Mouse (Mus musculus) testis, postnatal 14 days (tissue): ENCODE measurements around the gene BC030867.

Source experiments
- DNase-seq: peaks from one replicate; pipeline ENCODE4 v3.0.0; 2021; ENCODE audit warnings: low spot score

BC030867 gene

DNA sequence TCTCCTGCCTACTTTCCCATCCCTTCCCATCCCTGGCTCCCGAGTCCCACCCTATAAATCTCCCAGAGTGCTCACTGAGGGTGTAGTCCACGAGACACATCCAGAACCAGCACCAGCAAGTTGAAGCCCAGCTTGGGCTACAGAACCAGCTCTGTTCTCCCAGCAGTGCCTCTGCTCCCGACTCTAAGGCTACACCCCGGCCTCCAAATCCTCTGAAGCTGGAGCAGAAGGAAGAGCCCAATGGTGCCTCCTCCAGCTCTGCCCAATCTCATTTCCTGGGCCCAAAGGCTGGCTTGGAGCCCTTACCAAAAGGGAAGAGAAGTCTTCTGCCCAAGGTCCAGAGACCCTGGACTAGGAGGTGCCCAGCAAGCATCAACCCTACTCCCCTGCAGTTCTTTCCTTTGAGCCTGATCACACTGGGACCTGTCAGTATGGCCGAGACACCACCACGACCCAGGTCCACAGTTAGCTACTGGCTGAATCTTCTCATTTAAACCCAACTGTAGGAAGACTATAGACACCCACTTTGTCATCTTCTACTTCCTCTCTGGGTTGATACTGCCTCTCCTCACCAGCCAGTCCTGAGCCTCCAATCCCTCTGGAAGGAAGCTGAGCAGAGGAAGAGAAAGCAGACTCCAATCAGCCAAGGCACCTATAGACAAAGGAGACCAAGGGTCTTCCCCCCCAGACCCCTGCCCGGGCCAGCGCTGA is 27.3 kb upstream of the BC030867 start:
- DNase-seq = no peak

DNA sequence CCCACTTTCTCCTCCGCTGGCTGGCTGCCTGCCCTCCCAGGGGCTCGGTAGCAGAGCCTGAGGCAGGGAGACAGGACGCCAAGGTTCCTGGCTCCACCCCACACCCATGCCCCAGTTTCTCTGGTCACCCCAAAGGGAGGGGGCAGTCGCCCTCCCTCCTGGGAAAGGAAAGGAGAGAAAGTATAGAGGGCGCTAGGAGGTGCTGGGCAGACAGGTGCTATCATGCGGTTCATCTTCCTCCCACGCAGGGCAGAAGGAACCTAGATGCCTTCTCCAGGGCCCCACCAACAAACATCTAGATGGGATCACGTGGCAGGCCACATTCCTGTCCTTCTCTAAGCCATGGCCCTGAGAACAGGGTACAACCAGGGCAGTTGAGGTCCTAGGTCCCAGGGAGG is 26.7 kb upstream of the BC030867 start:
- DNase-seq = no peak

DNA sequence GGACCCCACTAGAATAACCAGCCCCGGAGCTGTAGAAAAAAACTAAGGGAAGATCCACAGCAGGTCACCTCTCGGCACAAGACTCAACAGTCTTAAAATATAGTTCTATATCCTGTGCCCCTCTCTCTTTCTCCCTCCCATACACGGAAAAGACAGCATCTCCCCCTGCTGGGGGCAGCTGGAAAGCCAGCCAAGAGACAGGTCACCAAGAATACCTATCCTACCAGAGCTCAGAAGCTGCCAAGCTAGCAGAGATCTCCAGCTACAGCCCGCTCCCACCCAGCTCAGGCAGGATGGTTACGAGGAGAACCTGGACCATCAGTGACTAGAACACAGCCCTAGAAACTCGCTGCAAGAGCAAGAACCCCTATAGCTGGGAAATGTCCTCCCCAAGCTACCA is 25.5 kb upstream of the BC030867 start:
- DNase-seq = no peak

DNA sequence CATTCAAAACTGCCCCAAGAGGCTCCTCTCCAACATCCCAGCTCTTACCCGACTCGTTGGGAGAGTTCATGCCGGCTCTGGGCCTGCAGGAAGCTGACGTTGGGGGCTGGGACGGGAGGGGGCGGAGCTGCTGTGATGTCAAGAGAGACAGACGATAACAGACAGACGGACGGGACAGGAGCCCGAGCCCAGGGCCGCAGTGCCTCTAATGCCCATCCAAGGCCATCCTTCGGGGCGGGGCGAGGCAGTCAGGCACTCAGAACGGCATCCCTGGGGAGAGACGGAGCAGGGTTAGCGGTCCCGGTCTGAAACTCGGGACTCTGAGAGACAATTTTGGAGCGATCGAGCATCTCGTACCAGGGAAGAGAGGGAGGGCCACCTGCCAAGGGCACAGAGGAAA is 24.0 kb upstream of the BC030867 start:
- no peak for DNase-seq

DNA sequence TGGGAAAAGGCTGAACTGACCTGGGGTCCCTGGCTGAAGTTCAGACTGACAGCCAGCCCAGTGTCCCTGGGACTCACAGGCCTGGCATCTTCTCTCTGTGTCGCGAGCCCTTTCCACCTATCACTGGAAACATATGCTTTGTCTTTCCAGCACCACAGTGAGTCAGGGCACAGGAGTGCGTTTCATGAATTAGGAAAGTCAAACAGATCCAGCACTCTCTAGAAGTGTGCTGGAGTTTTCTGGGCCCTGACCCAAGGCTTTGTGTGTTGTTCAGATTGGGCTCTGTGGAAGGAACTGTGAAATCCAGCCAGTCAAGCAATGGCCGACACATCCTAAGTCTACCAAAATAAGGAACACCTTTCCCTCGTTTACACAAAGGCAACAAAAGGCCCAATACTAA is 23.5 kb upstream of the BC030867 start:
- DNase-seq = no peak

DNA sequence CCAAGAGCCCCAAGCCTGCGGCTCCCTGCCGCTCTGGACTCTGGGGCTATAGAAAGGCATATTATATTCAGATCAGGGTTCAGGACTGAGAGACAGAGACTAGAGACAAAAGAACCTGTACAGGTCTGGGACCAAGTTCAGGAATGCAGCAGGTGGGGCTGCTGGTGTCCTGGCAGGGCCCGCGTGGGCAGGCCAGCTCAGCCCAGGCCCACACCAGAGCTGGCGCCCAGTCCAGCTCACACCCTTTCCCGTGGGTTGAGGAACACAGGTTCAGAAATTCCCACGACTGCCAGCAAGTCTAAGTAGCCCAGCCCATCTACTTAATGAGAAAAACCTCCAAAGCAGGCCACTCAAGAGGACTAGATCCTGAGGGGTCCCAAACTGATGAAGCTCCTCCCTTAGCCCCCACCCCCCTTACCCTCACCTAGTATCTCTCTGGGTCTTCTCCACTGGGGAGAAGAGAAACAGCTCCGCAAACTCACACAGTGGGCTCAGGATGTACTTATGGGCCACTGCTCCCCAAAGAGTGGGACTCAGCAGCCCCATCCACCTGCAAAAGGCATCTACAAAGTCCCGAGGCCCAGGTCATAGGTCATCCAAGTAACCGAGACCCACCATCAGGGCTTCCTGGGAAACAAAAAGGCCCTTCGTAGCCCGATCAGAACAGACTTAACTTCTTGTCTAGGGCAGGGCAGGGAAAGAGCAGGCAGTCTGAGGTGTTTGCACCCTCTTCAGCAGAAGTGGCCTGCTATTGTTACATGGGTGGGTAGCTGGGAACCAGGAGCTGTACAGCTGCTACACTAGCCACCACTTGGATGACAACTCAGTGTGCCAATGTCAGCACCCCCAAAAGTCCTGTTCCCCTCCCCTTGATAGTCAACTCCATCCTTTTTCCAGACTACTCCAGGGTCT is 22.4 kb upstream of the BC030867 start:
- no peak for DNase-seq

DNA sequence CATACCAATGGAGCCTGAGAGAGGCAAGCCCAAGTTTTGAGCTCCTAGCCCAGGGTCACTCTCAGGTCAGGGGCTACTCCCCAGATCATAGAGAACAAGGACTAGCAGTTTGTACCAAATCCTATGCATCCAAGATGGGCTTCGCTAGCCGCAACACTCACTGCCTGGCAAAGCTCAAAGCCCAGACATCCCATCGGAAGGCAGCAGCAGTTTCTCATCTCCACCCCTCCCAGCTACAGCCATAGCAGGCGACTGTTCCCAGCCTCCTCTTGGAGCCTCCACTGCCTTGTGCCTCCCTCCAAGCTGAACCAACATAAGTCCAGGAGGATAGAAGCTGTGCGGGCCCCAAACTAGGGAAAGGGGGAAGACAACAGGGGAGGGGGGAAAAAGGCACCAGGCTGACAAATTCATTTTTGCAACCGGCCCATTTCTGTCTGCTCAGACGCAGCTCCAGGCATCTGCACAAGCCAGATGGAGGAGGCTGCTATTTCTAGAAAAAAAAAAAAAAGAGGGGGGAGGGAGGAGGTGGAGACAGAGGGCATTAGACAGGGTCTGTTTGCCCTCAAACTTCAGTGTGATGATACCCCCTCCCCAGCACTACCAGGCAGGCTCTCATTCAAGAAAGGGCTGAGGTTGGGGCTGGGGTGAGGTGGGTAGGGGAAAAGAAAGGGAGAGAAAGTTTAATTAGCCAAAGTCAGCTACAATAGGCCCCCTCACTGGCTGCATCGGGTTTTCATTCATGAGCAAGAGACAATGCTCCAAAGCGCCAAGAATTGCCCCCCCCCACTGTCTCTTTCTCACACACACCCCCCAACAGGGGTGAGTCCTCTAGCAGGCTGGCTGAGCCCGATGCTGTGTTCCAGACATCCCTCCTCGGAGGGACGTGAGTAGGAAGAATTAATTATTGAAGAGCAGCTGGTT is 21.2 kb upstream of the BC030867 start:
- DNase-seq = no peak

DNA sequence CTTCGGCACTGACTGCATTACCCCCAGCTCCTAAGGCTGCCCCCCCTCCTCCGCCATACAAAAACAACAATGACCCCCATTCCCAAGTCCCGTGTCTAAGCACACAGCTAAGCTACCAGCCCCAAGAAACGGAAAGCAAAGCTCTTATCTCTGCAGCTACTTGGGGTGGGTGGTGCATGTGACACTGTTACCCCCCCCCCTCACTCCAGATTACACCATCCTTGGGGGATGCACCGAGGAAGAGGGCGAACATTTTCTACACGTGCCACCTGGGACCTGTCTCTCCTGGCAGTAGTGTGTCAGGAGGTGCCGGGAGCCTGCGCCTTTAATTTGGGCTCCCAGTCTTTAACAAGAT is 20.5 kb upstream of the BC030867 start:
- no peak for DNase-seq

DNA sequence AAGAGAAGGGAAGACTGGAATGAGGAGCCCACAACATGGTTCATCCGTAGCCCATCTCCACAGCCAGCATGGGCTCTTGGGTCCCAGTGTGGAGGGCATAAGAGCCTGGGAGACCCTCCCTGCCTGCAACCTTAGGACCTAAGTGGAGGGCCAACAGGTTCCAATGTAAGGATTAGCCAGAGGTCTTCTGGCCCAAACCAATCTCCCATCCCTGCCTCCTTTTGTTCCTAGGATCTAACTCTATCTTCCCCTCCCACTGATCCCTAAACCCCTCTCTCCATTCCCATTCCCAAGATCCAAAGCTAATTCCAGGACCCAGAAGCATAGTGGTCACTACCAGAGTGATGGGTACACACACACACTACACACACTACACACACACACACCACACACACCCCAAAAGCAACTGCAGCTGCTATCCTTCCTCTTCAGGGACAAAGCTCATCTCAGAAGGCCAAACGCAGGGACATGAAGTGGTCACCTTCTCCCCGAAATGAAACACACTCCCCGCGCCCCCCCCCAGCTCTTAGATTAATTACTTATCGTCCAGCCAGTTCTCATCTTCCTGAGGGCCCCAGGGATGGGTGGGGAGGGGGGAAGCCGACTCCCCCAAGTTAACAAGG is 19.9 kb upstream of the BC030867 start:
- DNase-seq = no peak

DNA sequence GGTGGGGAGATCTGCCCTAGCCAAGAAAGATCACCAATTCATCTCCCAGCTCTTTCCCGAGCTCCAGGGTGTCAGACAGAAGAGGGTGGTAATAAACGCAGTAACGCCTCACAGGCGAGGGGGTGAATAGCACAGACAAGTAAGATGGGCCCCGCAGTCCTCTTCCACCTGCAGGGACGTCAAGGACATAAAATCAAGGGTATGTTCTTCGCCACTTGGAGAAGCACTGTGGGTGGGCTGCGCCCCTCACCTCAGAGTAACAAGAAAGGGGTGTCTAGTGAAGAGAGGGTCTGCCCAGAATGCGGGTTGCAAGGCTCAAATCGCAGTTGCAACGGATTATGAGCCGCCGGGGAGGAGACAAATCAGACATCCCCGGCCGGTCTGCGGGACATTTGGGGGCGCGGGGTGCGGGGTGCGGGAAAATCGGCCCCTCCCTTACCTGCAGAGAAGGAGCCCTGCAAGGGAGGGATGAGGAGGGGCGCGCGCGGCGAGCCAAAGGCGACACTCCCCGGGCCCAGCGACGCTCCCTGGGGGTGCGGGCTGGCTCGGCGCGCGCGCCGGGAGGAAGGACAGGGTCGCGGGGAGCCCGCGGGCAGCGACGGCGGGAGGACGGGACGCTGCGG is 19.2 kb upstream of the BC030867 start:
- DNase-seq = no peak

DNA sequence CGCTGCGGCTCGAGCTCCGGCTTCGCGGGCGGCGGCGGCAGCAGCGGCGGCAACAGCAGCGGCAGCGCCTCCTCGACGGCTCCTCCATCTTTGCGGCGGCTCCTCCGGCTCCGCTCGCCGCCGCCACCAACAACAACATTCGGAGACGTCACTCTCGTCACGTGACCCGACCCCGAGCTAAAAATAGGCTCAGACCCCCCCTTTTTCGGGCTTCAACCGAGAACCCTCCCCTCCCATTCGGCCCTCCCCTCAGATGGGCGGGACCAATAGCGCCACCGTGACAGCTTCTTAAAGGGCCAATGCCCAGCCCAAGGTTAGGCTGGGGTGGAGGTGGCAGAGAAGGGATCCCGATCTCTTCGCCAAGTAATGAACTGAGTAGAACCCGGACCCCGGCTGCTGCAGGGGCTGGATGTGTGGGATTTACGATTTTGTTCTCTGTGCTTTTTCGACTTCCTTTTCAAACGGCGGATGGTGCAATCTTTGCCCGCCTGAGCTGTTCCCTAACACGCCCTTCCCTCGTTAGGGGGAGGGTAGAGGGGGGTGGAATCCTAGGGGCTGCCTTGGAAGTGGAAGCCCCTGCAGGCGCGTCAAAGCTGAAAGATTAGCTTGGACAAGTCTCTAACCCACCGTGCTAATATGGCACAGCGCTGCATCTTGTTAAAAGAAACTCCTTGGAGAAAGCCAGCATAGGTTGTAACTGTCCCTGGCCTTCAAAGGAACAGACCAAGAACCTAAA is 18.5 kb upstream of the BC030867 start, which contains the start of gene Hdac5:
Gene Hdac5 (minus strand): TSS at position 161 of the 736 bp plus-strand sequence.
- peak; percentile 96 for DNase-seq

DNA sequence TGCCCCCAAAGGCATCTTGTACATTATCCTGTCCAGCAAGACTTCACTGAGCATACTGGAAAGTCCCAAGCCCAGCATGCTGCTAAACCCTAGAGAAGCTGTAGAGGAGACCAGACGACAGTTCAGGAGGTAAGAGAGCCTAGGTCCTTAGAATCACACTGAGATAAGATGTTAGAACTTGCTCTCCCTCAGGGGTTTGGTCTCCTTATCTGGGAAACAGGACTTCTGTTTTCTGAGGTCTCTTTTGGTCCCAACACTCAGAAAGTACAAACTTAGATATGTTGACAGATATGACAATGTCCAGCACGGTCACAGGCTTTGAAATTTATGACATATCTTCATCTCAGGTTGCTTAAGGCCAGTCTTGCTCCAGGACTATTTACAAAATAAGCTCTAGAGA is 12.7 kb upstream of the BC030867 start:
- no peak for DNase-seq

DNA sequence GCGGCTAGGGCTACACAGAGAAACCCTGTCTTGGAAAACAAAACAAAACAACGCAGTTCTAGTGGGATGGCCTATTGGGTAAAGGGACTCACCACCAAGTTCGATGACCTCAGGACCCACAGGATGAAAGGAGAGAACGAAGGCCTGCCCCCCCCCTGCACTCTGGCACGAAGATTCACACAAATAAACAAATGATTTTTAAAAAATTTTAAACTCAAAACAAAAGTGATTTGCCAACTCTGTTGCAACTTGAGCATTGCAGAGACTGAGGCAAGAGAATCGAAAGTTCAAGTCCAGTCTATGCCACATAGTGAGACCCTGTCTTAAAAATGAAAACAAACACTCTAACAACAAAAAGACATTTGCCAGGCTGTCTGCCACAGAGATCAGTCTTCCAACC is 8.0 kb upstream of the BC030867 start:
- no peak for DNase-seq

DNA sequence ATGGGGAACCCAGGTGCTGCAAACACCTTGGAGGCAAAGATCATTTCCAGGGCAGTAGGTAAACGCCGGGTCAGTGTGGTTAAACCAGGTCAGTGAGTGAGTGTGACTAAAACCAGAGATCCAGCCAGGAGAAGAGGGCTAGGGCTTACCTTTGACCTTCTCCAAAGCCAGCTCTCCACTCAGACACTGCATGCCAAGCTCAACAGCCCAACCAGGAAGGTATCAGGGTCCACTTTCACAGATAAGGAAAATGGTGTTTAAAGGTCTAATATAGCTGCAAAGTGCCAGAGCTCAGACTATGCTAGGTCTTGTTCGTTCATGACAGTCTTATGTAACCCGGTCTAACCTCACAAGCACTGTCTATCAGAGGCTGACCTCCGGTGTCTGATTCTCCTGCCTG is 7.4 kb upstream of the BC030867 start:
- DNase-seq = no peak

DNA sequence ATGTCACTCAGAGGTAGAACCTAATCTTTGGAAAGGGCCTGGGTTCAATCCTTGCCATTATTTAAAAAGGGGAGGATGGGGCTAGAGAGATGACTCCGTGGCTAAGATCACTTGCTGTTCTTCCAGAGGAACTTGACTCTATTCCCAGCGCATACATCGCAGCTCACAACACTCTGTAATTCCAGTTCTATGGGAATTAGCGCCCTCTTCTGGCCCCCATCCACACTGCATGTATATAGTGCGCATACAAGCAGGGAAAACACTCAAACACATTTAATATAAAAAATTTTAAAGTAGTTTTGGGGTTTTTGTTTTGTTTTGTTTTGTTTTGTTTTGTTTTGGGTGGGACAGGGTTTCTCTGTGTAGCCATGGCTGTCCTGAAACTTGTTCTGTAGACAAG is 6.8 kb upstream of the BC030867 start:
- DNase-seq = no peak

DNA sequence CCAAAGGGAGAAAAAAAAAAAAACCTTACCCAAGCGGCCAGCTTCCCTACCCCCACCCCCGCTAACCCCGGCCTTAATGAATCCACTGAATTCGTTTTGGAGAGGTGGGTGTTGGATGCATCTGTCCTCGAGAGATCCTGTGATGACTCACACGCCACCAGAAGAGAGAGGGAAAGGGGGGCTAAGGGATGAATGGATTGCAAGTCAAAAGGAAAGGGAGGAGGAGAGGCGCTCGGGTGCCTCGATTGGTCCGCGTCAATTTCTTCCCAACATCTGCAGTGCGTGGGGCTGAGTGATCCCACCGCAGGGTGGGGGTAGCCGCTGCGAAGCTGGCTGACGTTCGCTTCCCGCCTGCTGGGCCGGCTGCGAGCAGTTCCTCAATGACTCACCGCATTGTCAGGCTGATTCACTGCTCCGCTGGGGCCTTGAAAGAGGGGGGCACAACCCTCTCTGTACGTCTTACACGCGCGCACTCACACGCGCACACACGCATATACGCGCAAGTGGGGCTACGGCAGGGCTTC is 3.7 kb upstream of the BC030867 start:
- DNase-seq = peak; percentile 33

DNA sequence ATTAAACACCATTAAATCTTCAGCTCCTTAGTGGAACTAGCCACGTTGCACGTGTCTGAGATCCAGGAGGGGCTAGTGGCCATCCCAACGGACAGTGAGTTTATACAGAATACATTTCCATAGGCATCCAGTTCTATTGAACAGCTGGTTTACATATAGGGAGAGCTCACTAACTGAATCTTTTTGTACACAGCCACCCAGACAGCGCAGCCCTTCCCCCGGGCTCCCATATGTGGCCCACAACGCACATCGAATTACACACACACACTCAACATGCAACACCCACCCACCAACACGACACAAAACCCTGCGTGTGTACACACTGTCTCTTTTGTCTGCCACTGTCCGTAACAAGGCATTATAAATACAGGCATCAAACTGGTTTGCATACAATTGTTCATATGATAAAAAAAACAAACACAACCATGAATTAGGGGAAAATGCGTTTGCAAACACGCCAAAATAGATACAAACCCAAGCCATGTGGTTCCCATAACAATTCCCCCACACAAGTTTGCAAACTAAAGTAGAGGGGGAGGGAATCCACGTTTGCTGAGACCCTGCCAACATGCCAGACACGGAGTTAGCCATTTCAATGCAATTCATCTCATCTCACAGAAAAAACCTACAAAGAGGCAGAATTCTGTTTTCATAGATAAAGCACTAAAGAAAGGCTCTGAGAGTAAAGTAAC is 3.0 kb upstream of the BC030867 start:
- DNase-seq = no peak

DNA sequence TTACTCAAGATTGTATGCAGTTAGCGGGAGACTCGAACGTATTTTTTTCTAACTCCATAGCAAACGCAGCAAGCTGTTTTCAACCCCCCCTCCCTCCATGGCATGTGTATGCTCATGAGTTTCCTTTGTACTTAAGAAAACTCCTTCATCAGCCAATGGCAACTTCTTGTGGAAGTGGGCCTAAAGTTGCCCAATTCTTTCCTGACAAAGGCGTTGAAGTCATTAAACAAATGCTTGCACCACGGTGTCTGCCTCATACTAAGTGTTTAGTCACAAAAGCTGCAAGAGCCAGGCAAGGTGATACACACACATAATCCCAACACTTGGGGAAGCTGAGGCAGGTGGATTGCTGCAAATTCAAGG is 2.4 kb upstream of the BC030867 start:
- DNase-seq = no peak

DNA sequence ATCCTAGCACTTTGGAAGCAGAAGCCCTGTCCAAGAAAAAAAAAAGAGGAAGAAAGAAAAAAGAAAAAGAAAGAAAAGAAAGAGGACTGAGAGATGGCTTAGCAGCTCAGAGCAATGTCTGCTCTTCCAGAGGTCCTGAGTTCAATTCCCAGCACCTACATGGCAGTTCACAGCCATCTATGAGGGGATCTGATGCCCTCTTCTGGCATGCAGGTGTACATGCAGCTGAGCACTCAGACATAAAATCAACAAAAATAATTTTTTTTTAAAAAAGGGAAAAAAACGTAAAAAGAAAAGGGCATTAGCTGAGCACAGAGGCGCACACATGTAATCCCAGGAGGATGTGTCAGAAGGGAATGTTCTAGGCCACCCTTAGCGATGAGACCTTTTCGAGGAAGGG is 1.8 kb upstream of the BC030867 start:
- DNase-seq = no peak
